Mouse (Mus musculus): ENCODE results near the gene Sipa1l1. TPM values are rescaled to one million over a fixed set of nuclear protein-coding genes. Genes with fewer than 3 reads are reported as not detected.
"Not testable (repeated sequence)": the region's sequence is repeated elsewhere in the genome, so short reads cannot be mapped to it uniquely, and the experiment has no call there.

Gene Sipa1l1
- total RNA-seq, 2 experiments from 2014 or later, result 12.5 to 12.7 TPM

DNA sequence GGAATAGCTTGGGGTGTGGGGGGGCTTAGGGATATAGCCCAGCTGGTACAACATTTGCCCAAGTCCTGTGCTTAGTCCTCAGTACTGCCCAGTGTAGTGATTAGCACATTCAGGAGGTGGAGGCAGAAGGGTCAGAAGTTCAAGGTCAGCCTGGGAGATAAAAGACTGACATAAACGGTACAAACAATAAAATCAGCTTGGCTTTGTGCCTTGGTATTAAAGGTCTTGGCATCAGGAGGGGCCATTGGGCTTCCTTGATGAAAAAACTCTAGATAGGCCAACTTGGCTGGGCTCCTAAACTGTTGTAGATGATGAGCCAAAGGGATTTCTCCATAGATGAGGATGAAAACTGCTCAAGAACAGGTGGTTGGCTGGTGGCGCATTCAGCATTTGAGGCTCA is 283.3 kb downstream of the Sipa1l1 start:
- DNase-seq, result no peak
- intact Hi-C loops (cut with DNase I; ENCODE audit: low total_unique reads), result no loop called here

DNA sequence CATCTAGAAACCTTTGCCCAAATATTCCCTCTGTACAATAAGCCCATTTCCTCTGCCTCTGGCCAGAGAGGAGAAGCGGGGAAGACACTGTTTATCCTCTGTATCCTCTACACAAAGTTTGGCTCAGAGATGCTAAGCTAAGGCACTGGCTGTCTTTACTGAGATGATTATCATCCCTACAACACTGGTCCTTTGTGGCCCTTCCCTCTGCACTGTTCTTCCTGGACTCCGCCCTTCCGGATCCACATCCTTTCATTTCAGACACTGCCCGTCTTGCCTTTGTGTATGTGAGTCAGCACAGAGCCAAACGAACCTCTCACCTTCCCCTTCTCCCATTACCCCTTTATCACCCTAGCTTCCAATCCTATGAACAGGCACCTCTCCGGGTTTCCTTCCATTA is 285.3 kb downstream of the Sipa1l1 start:
- DNase-seq, result no peak

DNA sequence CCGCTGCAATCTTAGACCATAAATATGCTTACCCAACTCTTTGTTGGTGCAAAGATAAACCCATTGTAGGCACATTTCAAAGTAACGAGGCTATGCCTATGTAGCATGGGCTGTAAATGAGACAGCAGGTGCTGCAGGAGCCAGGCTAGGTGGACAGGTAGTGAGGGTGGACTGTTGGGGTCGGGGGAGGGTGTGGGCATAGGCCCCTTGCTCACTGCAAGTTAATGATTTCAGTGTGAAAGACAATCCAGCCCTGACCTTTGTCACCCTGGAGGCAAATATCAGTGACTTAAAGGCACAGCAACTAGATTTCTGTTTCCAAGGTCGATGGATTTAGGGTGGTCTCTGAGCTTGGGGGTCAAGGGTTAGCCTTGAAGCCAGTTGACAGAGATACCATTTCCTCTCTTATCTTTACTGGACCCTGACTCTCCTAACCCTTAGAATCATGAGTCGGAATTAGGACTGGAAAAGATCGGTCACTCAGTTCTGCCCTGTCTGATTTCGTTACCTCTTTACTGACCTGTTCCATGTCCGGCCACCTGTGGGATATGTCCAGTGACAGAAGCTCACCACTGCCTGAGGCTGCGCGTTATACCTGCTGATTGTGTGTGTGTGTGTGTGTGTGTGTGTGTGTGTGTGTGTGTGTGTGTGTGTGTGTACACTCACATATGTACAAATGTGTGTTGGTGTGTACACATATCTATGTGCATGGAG is 286.7 kb downstream of the Sipa1l1 start:
- intact Hi-C loops (cut with DNase I; ENCODE audit: low total_unique reads), result no loop called here
- DNase-seq, result no peak

More for the DNA sequence above, 285.3 kb downstream of the Sipa1l1 start:
- intact Hi-C loops (cut with DNase I; ENCODE audit: low total_unique reads), result no loop called here

GRCm38 (mm10) chr12:82456414-82456805 is 287.3 kb downstream of the Sipa1l1 start:
- intact Hi-C loops (cut with DNase I; ENCODE audit: low total_unique reads), result no loop called here

DNA sequence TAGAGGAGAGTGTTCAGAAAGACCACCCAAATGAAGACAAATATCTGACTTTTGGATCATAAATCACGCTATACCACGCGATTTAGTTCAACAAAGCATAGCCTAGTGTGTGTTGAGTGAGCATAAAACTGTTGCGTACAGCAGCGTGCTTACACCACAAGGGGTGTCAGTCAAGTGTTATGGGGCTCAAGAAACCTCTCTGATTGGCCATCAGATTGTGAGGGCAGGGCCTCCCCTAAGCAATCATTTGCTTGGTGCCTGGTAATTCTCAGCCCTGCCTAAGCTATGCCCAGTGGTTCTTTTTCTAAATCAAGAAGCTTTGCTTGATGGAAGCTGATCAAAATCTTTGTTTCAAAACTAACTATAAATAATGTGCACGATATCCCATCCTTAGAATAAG is 288.5 kb downstream of the Sipa1l1 start:
- intact Hi-C loops (cut with DNase I; ENCODE audit: low total_unique reads), result no loop called here
- no peak for DNase-seq

More at GRCm38 (mm10) chr12:82456414-82456805, 287.3 kb downstream of the Sipa1l1 start:
- no peak for DNase-seq

DNA sequence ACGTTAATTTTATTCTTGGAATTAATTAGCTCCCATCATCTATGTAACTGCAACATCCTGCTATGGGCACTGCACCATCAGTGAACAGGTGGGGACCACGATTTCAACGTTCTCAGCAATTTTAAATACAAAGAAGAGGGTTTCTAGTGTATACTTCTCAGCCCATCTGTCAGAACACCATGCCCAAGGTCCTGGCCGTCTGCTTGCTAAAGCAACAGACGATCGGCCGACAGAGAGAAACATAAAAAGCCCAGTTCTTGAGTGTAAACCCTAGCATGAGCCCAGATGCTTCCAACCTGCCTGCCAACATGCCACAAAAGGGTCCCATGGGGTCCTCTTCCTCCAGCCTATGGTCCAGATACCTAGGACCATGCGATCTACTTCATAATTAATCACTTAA is 288.9 kb downstream of the Sipa1l1 start:
- intact Hi-C loops (cut with DNase I; ENCODE audit: low total_unique reads), result no loop called here
- DNase-seq, result no peak

- intact Hi-C loops (cut with DNase I; ENCODE audit: low total_unique reads), result loop anchor here (5.0 kb wide), 1 partner anchor 290 kb away; no protein-coding TSS in a partner anchor
Measured at GRCm38 (mm10) chr12:82467234-82467633, 298.1 kb downstream of the Sipa1l1 start.

DNA sequence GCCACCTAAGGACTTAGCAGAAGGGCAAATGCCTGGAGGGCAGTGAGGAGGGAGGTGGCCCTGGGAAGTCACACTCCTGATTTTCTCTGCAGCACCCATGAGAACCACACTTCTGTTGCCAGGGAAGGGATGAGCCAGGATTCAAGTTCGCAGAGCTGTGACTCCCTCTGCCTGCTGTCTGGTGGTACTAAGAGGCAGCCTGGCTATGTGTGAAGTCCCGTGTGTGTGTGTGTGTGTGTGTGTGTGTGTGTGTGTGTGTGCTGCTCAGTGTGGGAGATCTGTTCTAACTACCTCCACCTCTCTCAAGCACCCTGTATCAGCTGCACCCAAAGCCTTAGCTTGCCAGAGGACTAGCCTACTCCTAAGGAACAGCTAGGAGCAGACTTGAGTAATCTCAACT is 298.5 kb downstream of the Sipa1l1 start:
- peak; percentile 18 for DNase-seq
- intact Hi-C loops (cut with DNase I; ENCODE audit: low total_unique reads), result loop anchor here (5.0 kb wide), 1 partner anchor 290 kb away; no protein-coding TSS in a partner anchor

More at GRCm38 (mm10) chr12:82467234-82467633, 298.1 kb downstream of the Sipa1l1 start:
- no peak for DNase-seq

GRCm38 (mm10) chr12:82468416-82468815 is 299.3 kb downstream of the Sipa1l1 start:
- intact Hi-C loops (cut with DNase I; ENCODE audit: low total_unique reads), result loop anchor here (5.0 kb wide), 1 partner anchor 291 kb away; no protein-coding TSS in a partner anchor
- DNase-seq, result peak; percentile 18

DNA sequence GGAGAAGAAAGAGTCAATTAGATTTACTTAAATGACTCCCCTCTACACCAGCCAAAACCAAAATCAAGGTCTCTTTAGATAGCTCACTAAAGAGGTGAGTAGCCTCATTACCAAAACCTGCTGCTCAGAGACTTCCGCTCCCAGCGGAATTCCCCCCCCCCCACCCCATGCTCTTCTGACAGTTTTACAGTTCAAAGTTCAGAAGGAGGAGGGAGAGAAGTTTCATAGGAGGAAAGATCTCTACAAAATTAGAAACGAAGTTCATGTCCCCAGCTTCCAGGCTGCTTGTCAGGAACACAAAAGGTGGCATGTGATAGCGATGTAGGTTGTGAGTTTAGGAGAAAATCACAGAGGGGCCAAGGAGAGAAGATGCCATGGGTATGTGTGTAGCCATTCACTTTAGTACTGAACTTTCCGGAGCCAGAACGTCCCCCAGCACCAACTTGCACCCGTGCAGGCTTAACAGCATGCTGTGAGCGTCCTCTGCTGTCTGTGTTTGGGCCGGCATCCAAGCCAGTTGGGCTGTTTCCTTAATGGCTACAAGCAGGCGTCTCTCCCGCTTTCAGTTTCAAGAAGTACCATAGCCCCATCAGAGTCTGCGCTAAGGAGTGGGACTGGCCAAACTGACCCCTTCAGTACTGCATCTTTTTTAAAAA is 300.7 kb downstream of the Sipa1l1 start:
- intact Hi-C loops (cut with DNase I; ENCODE audit: low total_unique reads), result loop anchor here (5.0 kb wide), 1 partner anchor 293 kb away; no protein-coding TSS in a partner anchor
- peak; percentile 89 for DNase-seq

GRCm38 (mm10) chr12:82470362-82470936 is 301.3 kb downstream of the Sipa1l1 start:
- intact Hi-C loops (cut with DNase I; ENCODE audit: low total_unique reads), result no loop called here
- peak; percentile 75 for DNase-seq

DNA sequence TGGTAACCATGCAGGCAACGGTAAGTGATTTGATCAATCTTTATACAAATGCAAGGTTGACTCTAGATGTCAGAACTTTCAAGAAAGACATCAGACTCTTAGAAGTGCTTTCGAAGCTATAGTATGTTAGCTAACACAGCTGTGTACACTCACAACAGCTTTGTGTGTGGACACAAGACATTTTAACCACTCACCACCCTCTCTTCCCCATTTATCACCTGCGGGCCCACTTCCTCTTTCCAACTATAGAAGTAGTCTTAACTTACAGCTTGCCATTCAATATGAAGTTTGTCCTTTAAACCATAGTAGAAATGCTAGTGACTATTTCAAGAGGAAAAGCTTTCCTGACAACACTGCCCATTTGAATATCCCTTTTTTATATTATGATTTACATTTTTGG is 303.7 kb downstream of the Sipa1l1 start:
- DNase-seq, result no peak
- intact Hi-C loops (cut with DNase I; ENCODE audit: low total_unique reads), result no loop called here

GRCm38 (mm10) chr12:82473238-82473637 is 304.1 kb downstream of the Sipa1l1 start:
- intact Hi-C loops (cut with DNase I; ENCODE audit: low total_unique reads), result no loop called here
- no peak for DNase-seq

DNA sequence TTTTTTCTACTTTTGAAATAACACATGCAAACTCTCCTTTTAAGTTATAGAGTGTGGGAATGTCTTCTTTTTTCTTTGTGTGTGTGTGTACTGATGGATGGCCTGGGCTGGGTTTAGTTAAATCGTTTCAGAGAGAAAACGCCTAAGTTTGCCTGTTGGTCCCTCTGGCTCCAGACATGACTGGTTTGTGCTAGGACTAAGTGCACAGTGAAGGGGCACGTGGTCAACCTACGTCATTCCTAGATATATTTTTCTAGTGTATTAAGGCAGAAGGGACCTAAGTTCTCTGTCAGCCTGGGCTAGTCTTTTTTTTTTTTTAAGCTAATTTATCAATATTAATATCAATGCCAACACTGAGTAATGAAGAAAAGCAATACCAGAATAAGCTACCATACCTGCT is 305.3 kb downstream of the Sipa1l1 start:
- intact Hi-C loops (cut with DNase I; ENCODE audit: low total_unique reads), result no loop called here
- no peak for DNase-seq

- intact Hi-C loops (cut with DNase I; ENCODE audit: low total_unique reads), result no loop called here
Measured at GRCm38 (mm10) chr12:82476028-82476427, 306.9 kb downstream of the Sipa1l1 start.

DNA sequence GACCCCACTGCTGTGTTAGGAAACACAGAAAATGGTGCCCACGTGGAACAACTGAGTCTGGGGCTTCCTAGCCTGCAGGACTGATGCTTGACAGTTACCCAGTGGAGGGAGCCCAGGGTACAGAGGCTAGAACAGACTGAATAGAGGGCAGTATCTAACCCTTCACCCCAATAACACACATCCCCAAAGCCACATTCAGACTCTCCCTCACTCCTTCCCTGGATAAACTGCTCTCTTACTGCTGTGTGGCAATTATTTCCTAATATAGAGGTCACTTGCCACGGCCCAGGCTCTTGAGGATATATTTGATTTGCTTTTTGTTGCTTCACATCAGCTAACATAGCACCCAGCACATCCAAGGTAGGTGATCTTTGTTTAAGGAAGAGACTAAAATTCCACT is 307.5 kb downstream of the Sipa1l1 start:
- no peak for DNase-seq
- intact Hi-C loops (cut with DNase I; ENCODE audit: low total_unique reads), result no loop called here

More at GRCm38 (mm10) chr12:82476028-82476427, 306.9 kb downstream of the Sipa1l1 start:
- DNase-seq, result no peak

DNA sequence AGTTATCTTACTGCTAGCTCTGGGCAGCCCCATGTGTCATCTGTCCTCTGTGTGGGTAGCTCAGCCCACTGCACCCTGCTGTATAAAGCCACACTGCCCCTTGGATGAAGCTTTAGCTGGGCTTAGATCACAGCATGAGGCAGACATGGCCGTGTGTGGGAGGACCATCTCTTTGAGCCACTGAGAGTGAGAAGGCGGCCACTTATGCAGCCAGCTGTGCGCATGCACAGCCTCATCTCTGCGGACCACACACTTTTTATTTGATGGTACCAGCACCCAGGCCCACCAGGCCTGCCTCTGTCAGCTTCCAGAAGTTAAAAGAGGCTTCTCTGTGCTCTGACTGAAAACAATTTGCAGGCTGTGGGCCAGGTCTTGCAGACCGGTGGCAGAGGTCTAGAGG is 308.7 kb downstream of the Sipa1l1 start:
- DNase-seq, result no peak
- intact Hi-C loops (cut with DNase I; ENCODE audit: low total_unique reads), result no loop called here

GRCm38 (mm10) chr12:82478256-82478655 is 309.1 kb downstream of the Sipa1l1 start:
- DNase-seq, result no peak
- intact Hi-C loops (cut with DNase I; ENCODE audit: low total_unique reads), result no loop called here

DNA sequence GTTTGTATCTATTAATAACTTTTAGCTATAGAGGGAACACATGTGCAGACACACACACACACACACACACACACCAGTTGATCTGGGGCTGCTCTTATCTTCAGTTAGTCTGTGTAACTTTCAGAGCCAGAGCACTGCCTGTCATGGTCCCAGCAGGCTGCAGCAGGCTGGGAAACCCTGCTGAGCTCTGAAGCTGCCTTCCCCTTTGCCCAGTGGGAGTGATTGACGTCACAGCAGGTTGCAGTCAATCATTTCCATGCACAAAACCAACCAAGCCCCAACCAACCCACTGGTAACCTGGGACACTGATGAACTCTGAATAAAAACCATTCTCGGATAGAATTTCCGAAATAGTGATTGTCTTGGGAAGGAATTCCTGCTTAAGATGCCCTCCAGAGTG is 310.3 kb downstream of the Sipa1l1 start:
- intact Hi-C loops (cut with DNase I; ENCODE audit: low total_unique reads), result no loop called here
- no peak for DNase-seq

DNA sequence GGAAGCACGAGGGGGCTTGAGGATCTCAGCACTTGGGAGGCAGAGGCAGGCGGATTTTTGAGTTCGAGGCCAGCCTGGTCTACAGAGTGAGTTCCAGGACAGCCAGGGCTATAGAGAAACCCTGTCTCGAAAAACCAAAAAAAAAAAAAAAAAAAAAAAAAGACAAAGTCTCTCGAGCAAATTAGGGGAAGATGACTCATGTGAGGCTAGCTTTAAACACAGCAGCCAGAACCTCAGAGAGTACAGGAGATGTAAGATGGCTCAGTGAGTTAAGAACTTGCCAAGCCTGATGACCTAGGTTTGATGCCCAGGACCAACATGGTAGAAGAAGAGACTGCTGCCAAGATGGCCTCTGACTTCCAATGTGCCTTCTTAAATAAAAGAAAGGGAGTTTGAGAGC is 311.3 kb downstream of the Sipa1l1 start:
- DNase-seq; intact Hi-C loops (cut with DNase I; ENCODE audit: low total_unique reads): not testable (repeated sequence)

All from gastrocnemius, postnatal 14 days (tissue).